Mouse (Mus musculus) kidney, adult 2 months (tissue): ENCODE measurements around the gene 1700037H04Rik. TPM values are rescaled to one million over a fixed set of nuclear protein-coding genes. Genes with fewer than 3 reads are reported as not detected.
A peak's percentile ranks its signal among the peaks of the same experiment; 100 is the strongest.

Source experiments
- DNase-seq: peaks from one replicate; pipeline ENCODE4 v3.0.0; 2021
- H3K27ac ChIP-seq: fragments of 200-500 bp; 2 replicates; pipeline ENCODE4 v1.5.1; 2012; ENCODE audit warnings: low read depth, low read length, control low read depth, inconsistent platforms; ENCODE audit not compliant: insufficient read depth
- H3K27me3 ChIP-seq: fragments of 200-500 bp; replicated peaks from 2 replicates; pipeline ENCODE4 v1.6.1; 2012; ENCODE audit warnings: mild to moderate bottlenecking, moderate library complexity, low read length, inconsistent platforms; ENCODE audit not compliant: control insufficient read depth, insufficient read depth
- H3K36me3 ChIP-seq: fragments of 200-500 bp; 2 replicates; pipeline ENCODE4 v1.6.1; 2012; ENCODE audit warnings: mild to moderate bottlenecking, moderate library complexity, low read length, inconsistent platforms; ENCODE audit not compliant: control insufficient read depth, insufficient read depth
- H3K4me1 ChIP-seq: fragments of 200-500 bp; 2 replicates; pipeline ENCODE4 v1.6.1; 2011; ENCODE audit warnings: low read length; ENCODE audit not compliant: control insufficient read depth, insufficient read depth
- H3K4me3 ChIP-seq: fragments of 200-500 bp; 2 replicates; pipeline ENCODE4 v1.5.1; 2011; ENCODE audit warnings: mild to moderate bottlenecking, low read depth, low read length, control low read depth; ENCODE audit not compliant: insufficient read depth
- CTCF ChIP-seq: fragments of 200-500 bp; conservative IDR thresholded peaks from 2 replicates; pipeline ENCODE4 v1.5.1; 2011; ENCODE audit warnings: low read depth, mild to moderate bottlenecking, control low read depth, low read length, moderate library complexity, mixed read lengths; ENCODE audit not compliant: insufficient read depth, insufficient read length
- POLR2A ChIP-seq: fragments of 200-500 bp; IDR thresholded peaks from one replicate; pipeline ENCODE4 v1.6.1; 2011; ENCODE audit warnings: low read depth, low read length, control low read depth
- WGBS: fragments of 180-500 bp; shearing (Covaris S2); methylation state at CpG from one replicate; pipeline ENCODE4 v1.1.7; 2018; 5-methylcytosine and 5-hydroxymethylcytosine counted together
- polyA plus RNA-seq: library from polyadenylated mRNA; depleted of rRNA; stranded (reverse); fragments of >200 nt; gene quantifications from 2 replicates; pipeline ENCODE4 v1.2.3, GENCODE M21; 2012

The 1700037H04Rik gene
- polyA plus RNA-seq, 1 experiment: 112 TPM

- peak overlapping the region; percentile 80 for H3K27ac ChIP-seq
- H3K27me3 ChIP-seq: no peaks in the 10 kb centered on the region
- TF ChIP-seq CTCF (no peak), POLR2A (no peak)
- WGBS: 70% methylated on average over 8 of the region's 8 CpGs
- 0 out of 2 replicates have a peak, but pooled peaks cover 2% of the 10 kb centered on the region for H3K4me1 ChIP-seq
- no peaks in the 10 kb centered on the region for H3K36me3 ChIP-seq
- no peak overlapping the region for H3K4me3 ChIP-seq
- DNase-seq: no peak
Measured at GRCm38 (mm10) chr2:131134826-131135400, 25.0 kb downstream of the 1700037H04Rik start.

GRCm38 (mm10) chr2:131134381-131134780, 25.5 kb downstream of the 1700037H04Rik start:
- TF ChIP-seq CTCF (no peak), POLR2A (peak; percentile 5)

GRCm38 (mm10) chr2:131132930-131133547, 26.8 kb downstream of the 1700037H04Rik start, which contains the start of gene Gm11037:
TSS of gene Gm11037 (plus strand) at chr2:131133497.
- DNase-seq: no peak
- TF ChIP-seq POLR2A (no peak), CTCF (no peak)
- no peak within 1 kb of the TSS for H3K4me3 ChIP-seq
- peak within 1 kb of the TSS; percentile 7; the same call in 1 of the 2 replicates for H3K27ac ChIP-seq
- 68% methylated on average over 9 of the region's 9 CpGs for WGBS
- no peaks in the 10 kb centered on the region for H3K27me3 ChIP-seq
- H3K4me1 ChIP-seq: no peaks in the 10 kb centered on the region
- H3K36me3 ChIP-seq: no peaks in the 10 kb centered on the region

More at GRCm38 (mm10) chr2:131134381-131134780, 25.5 kb downstream of the 1700037H04Rik start:
- no peaks in the 10 kb centered on the region for H3K36me3 ChIP-seq
- H3K4me1 ChIP-seq: no peaks in the 10 kb centered on the region
- no peaks in the 10 kb centered on the region for H3K27me3 ChIP-seq
- WGBS: 65% methylated on average over 1 of the region's 1 CpGs
- no peak overlapping the region for H3K4me3 ChIP-seq
- peak; percentile 84 for DNase-seq
- H3K27ac ChIP-seq: peak overlapping the region; percentile 80

GRCm38 (mm10) chr2:131132111-131132888, 27.6 kb downstream of the 1700037H04Rik start:
- TF ChIP-seq CTCF: no peak
- no peak for TF ChIP-seq POLR2A
- WGBS: 74% methylated on average over 10 of the region's 10 CpGs
- no peak overlapping the region for H3K27ac ChIP-seq

GRCm38 (mm10) chr2:131130849-131131248, 29.0 kb downstream of the 1700037H04Rik start:
- DNase-seq: no peak
- 83% methylated on average over 2 of the region's 2 CpGs for WGBS
- H3K4me3 ChIP-seq: no peak overlapping the region
- no peak overlapping the region for H3K27ac ChIP-seq
- no peaks in the 10 kb centered on the region for H3K27me3 ChIP-seq
- no peaks in the 10 kb centered on the region for H3K36me3 ChIP-seq
- no peaks in the 10 kb centered on the region for H3K4me1 ChIP-seq
- TF ChIP-seq POLR2A (no peak), CTCF (no peak)

More at GRCm38 (mm10) chr2:131132111-131132888, 27.6 kb downstream of the 1700037H04Rik start:
- H3K27me3 ChIP-seq: no peaks in the 10 kb centered on the region
- H3K4me1 ChIP-seq: no peaks in the 10 kb centered on the region
- no peak overlapping the region for H3K4me3 ChIP-seq
- no peaks in the 10 kb centered on the region for H3K36me3 ChIP-seq
- no peak for DNase-seq

- H3K4me1 ChIP-seq: no peaks in the 10 kb centered on the region
- 81% methylated on average over 5 of the region's 5 CpGs for WGBS
Measured at GRCm38 (mm10) chr2:131129836-131130235, 30.0 kb downstream of the 1700037H04Rik start.

GRCm38 (mm10) chr2:131128636-131129157, 31.2 kb downstream of the 1700037H04Rik start:
- no peak for TF ChIP-seq POLR2A
- TF ChIP-seq CTCF: no peak
- Histone ChIP-seq H3K27ac (no peak overlapping the region), H3K27me3 (no peaks in the 10 kb centered on the region), H3K4me3 (0 out of 2 replicates have a peak overlapping the region, but pooled peaks have one; percentile 3), H3K36me3 (no peaks in the 10 kb centered on the region), H3K4me1 (no peaks in the 10 kb centered on the region; the same call in 1 of the 2 replicates)
- DNase-seq: no peak
- WGBS: 73% methylated on average over 3 of the region's 3 CpGs

More at GRCm38 (mm10) chr2:131129836-131130235, 30.0 kb downstream of the 1700037H04Rik start:
- no peaks in the 10 kb centered on the region for H3K27me3 ChIP-seq
- H3K27ac ChIP-seq: no peak overlapping the region
- no peak overlapping the region for H3K4me3 ChIP-seq
- H3K36me3 ChIP-seq: no peaks in the 10 kb centered on the region
- DNase-seq: no peak
- TF ChIP-seq CTCF: no peak
- TF ChIP-seq POLR2A: no peak
